Comparison of ENCODE assay signal across 8 mouse cellular contexts in the genomic region with DNA sequence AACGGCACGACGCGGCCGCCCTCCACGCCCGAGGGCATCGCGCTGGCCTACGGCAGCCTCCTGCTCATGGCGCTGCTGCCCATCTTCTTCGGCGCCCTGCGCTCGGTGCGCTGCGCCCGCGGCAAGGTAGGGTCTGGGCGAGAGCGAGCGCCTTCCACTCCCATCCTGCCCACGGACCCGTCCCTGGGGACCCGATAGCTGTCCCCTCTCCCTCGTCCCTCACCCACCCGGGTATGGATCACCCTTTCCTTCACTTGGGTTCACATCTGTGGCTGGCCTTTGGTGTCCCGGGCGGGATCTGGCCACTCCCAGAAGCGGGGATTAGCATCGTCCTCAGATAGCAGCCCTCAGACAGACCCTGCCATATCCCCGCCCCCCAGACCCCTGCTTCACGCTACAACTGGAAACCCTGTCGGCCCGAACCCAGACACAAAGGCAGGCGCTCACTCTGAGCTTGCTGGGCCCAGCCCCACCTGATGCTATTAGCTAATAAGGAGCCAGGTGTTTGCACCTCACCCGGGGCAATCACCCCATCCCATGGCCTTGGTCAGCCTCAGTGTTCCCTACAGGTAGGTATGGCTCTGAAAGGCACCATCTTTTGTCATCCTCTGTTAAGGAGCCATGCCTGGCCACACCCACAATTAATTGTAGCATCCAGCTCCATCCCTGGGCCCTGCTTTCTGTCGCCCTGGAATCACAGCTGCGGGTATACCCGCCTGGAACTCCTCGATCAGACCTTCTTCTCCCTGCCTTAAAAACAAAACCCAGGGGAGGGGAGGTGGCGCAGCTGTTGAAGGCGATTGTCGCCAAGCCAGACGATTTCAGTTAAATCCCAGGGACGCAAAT. TPM values are rescaled to one million over a fixed set of nuclear protein-coding genes. Genes with fewer than 3 reads are reported as not detected.
DNase-seq lines count a peak whose midpoint lies in the region; ATAC-seq and TF ChIP-seq lines count a peak whose summit lies in the region.

No protein-coding gene starts in this region.

- 2% methylated on average over 46 of the region's 46 CpGs for WGBS in lung, adult 2 months
- 1% methylated on average over 46 of the region's 46 CpGs for WGBS in hindbrain, postnatal 0 days
- WGBS in midbrain, embryonic 12.5 days: under 1% methylated on average over 40 of the region's 46 CpGs

- DNase-seq in lung, adult 2 months: peak; percentile 25
- no peak for DNase-seq in lung, adult 18-20 months
- DNase-seq in R1 (ENCODE audit: low read depth, low spot score): peak; percentile 83
- DNase-seq in hindbrain, postnatal 0 days (ENCODE audit: low spot score): peak; percentile 72
- peak; percentile 42 for DNase-seq in thymus, postnatal 25 days
- no peak for DNase-seq in spleen, postnatal 36 days (ENCODE audit: low spot score in 2 of 2)

- no peaks in the 10 kb centered on the region for H3K27me3 ChIP-seq in hindbrain, postnatal 0 days (ENCODE audit: insufficient read depth, low read length)
- H3K27me3 ChIP-seq in midbrain, embryonic 12.5 days: no peaks in the 10 kb centered on the region

- H3K9ac ChIP-seq in hindbrain, postnatal 0 days (replicated peaks; ENCODE audit: low read length): peak overlapping the region; percentile 91
- H3K9ac ChIP-seq in midbrain, embryonic 12.5 days (replicated peaks): peak overlapping the region; percentile 97

- ATAC-seq in erythroblast, adult 5-6 weeks (replicated peaks; ENCODE audit: low FRiP score, poor library complexity, severe bottlenecking): peak; percentile 51
- peak; percentile 81 for ATAC-seq in hindbrain, postnatal 0 days
- peak; percentile 82 for ATAC-seq in midbrain, embryonic 12.5 days (ENCODE audit: low FRiP score, low read depth)

- H3K4me2 ChIP-seq in hindbrain, postnatal 0 days (ENCODE audit: low read depth, low read length): peak overlapping the region; percentile 74
- H3K4me2 ChIP-seq in midbrain, embryonic 12.5 days (replicated peaks): peak overlapping the region; percentile 84

- peak overlapping the region; percentile 77 for H3K4me3 ChIP-seq in lung, adult 2 months (replicated peaks; ENCODE audit: extremely low read depth, low read depth, low read length)
- peak overlapping the region; percentile 87 for H3K4me3 ChIP-seq in hindbrain, postnatal 0 days (ENCODE audit: low read length)
- H3K4me3 ChIP-seq in midbrain, embryonic 12.5 days: peak overlapping the region; percentile 95

- no peak for TF ChIP-seq CTCF in lung, adult 2 months (IDR thresholded peaks at IDR 0.05; ENCODE audit: insufficient read depth, low read length)
- TF ChIP-seq CTCF in hindbrain, postnatal 0 days (IDR thresholded peaks at IDR 0.05; ENCODE audit: low read depth): no peak

- peak overlapping the region; percentile 97 for H3K27ac ChIP-seq in hindbrain, postnatal 0 days
- peak overlapping the region; percentile 97 for H3K27ac ChIP-seq in midbrain, embryonic 12.5 days (replicated peaks)

- H3K4me1 ChIP-seq in lung, adult 2 months (ENCODE audit: control insufficient read depth, insufficient read depth, low read length): peaks cover 18% of the 10 kb centered on the region
- H3K4me1 ChIP-seq in hindbrain, postnatal 0 days (ENCODE audit: insufficient read depth, low read length): peaks cover 14% of the 10 kb centered on the region; the same call in 1 of the 2 replicates
- H3K4me1 ChIP-seq in midbrain, embryonic 12.5 days: peaks cover 37% of the 10 kb centered on the region

- TF ChIP-seq POLR2A in lung, adult 2 months (IDR thresholded peaks at IDR 0.05; ENCODE audit: borderline replicate concordance, extremely low read depth, low read depth, low read length): no peak

- H3K36me3 ChIP-seq in hindbrain, postnatal 0 days (ENCODE audit: insufficient read depth, low read length): no peaks in the 10 kb centered on the region
- H3K36me3 ChIP-seq in midbrain, embryonic 12.5 days: peaks cover 21% of the 10 kb centered on the region

- H3K9me3 ChIP-seq in hindbrain, postnatal 0 days (ENCODE audit: low read length): no peaks in the 10 kb centered on the region
- no peaks in the 10 kb centered on the region for H3K9me3 ChIP-seq in midbrain, embryonic 12.5 days

RNA-seq across cellular contexts. Expression of gene H13, which starts 0.6 kb away (rescaled TPM):
- polyA plus RNA-seq in lung, adult 2 months (2012; rRNA removed): 125 and 149 TPM in 2 replicates
- 32.9 and 37.4 TPM in 2 replicates for total RNA-seq in erythroblast, adult 5-6 weeks (2015; ENCODE audit: low replicate concordance)
- 13.8 and 20.8 TPM in 2 replicates for total RNA-seq in erythroblast, adult 5-6 weeks (2017; ENCODE audit: low replicate concordance)
- total RNA-seq in hindbrain, postnatal 0 days (2014; rRNA removed): 182 and 196 TPM in 2 replicates
- 162 and 163 TPM in 2 replicates for polyA plus RNA-seq in hindbrain, postnatal 0 days (2015; fragmentation: Nextera tagmentation; extraction: Ambion mirVana)
- 142 and 147 TPM in 2 replicates for polyA plus RNA-seq in midbrain, embryonic 12.5 days (2016; fragmentation: Nextera tagmentation; extraction: Ambion mirVana)

RNA-seq across cellular contexts. Expression of gene Mcts2, which starts 17.0 kb away (rescaled TPM):
- polyA plus RNA-seq in lung, adult 2 months (2012; rRNA removed): 2.9 and 3.8 TPM in 2 replicates
- total RNA-seq in erythroblast, adult 5-6 weeks (2015; ENCODE audit: low replicate concordance): 2.3 TPM in 1 of 2 replicates, not detected in the other
- 1.4 and 3.2 TPM in 2 replicates for total RNA-seq in erythroblast, adult 5-6 weeks (2017; ENCODE audit: low replicate concordance)
- 9.0 and 14.0 TPM in 2 replicates for total RNA-seq in hindbrain, postnatal 0 days (2014; rRNA removed)
- polyA plus RNA-seq in hindbrain, postnatal 0 days (2015; fragmentation: Nextera tagmentation; extraction: Ambion mirVana): 29.4 and 31.2 TPM in 2 replicates
- 38.4 and 39.6 TPM in 2 replicates for polyA plus RNA-seq in midbrain, embryonic 12.5 days (2016; fragmentation: Nextera tagmentation; extraction: Ambion mirVana)

RNA-seq across cellular contexts. Expression of gene Rem1, which starts 43.1 kb away (rescaled TPM):
- 12.4 and 16.2 TPM in 2 replicates for polyA plus RNA-seq in lung, adult 2 months (2012; rRNA removed)
- total RNA-seq in erythroblast, adult 5-6 weeks (2015; ENCODE audit: low replicate concordance): 0.77 TPM in 1 of 2 replicates, not detected in the other
- total RNA-seq in erythroblast, adult 5-6 weeks (2017; ENCODE audit: low replicate concordance): 0.60 TPM in 1 of 2 replicates, not detected in the other
- total RNA-seq in hindbrain, postnatal 0 days (2014; rRNA removed): 1.0 and 1.1 TPM in 2 replicates
- 0.57 and 0.65 TPM in 2 replicates for polyA plus RNA-seq in hindbrain, postnatal 0 days (2015; fragmentation: Nextera tagmentation; extraction: Ambion mirVana)
- 0.31 TPM in 1 of 2 replicates, not detected in the other for polyA plus RNA-seq in midbrain, embryonic 12.5 days (2016; fragmentation: Nextera tagmentation; extraction: Ambion mirVana)

RNA-seq across cellular contexts. Expression of gene Defb25, which starts 47.0 kb away (rescaled TPM):
- 1.1 TPM in 1 of 2 replicates, not detected in the other for polyA plus RNA-seq in lung, adult 2 months (2012; rRNA removed)
- not detected in 2 replicates for total RNA-seq in erythroblast, adult 5-6 weeks (2015; ENCODE audit: low replicate concordance)
- total RNA-seq in erythroblast, adult 5-6 weeks (2017; ENCODE audit: low replicate concordance): not detected in 2 replicates
- not detected in 2 replicates for total RNA-seq in hindbrain, postnatal 0 days (2014; rRNA removed)
- not detected in 2 replicates for polyA plus RNA-seq in hindbrain, postnatal 0 days (2015; fragmentation: Nextera tagmentation; extraction: Ambion mirVana)
- not detected in 2 replicates for polyA plus RNA-seq in midbrain, embryonic 12.5 days (2016; fragmentation: Nextera tagmentation; extraction: Ambion mirVana)

Comparison
In these comparisons a context has a peak if more than half of its experiments do, and no peak if none do; other contexts are left out.
1. DNase-seq: peak in lung, adult 2 months (single experiment), R1 (single experiment), hindbrain, postnatal 0 days (single experiment) and thymus, postnatal 25 days (single experiment); none in lung, adult 18-20 months (0 of 2) and spleen, postnatal 36 days (0 of 2).
2. Peak in every context shown above with its lines, with median percentiles within 50 percentile points of each other: H3K4me3 ChIP-seq and ATAC-seq.